Mouse (Mus musculus): Measurements from ENCODE around the gene Nrxn2.

The Nrxn2 gene

GRCm38 (mm10) chr19:6519483-6519882 lies 101.0 kb downstream of the Nrxn2 start:
- DNase-seq (ENCODE audit: low read depth) = no peak

- no peak for DNase-seq (ENCODE audit: low read depth)
Observed at GRCm38 (mm10) chr19:6521630-6522029, 103.1 kb downstream of the Nrxn2 start.

GRCm38 (mm10) chr19:6522289-6522688 lies 103.8 kb downstream of the Nrxn2 start:
- DNase-seq (ENCODE audit: low read depth) = no peak

GRCm38 (mm10) chr19:6525023-6525422 lies 106.5 kb downstream of the Nrxn2 start:
- DNase-seq (ENCODE audit: low read depth) = no peak

- DNase-seq (ENCODE audit: low read depth) = no peak
Observed at GRCm38 (mm10) chr19:6526010-6526409, 107.5 kb downstream of the Nrxn2 start.

- no peak for DNase-seq (ENCODE audit: low read depth)
Observed at GRCm38 (mm10) chr19:6527439-6527838, 108.9 kb downstream of the Nrxn2 start.

- DNase-seq (ENCODE audit: low read depth) = no peak
Observed at GRCm38 (mm10) chr19:6527839-6528531, 109.5 kb downstream of the Nrxn2 start.

GRCm38 (mm10) chr19:6529265-6529985 lies 110.9 kb downstream of the Nrxn2 start:
- no peak for DNase-seq (ENCODE audit: low read depth)

- DNase-seq (ENCODE audit: low read depth) = no peak
Observed at GRCm38 (mm10) chr19:6530359-6530758, 111.8 kb downstream of the Nrxn2 start.

GRCm38 (mm10) chr19:6531011-6531631 lies 112.6 kb downstream of the Nrxn2 start:
- DNase-seq (ENCODE audit: low read depth) = no peak

GRCm38 (mm10) chr19:6531832-6532471 lies 113.4 kb downstream of the Nrxn2 start:
- DNase-seq (ENCODE audit: low read depth) = no peak

GRCm38 (mm10) chr19:6532656-6533055 lies 114.1 kb downstream of the Nrxn2 start:
- DNase-seq (ENCODE audit: low read depth) = no peak

- no peak for DNase-seq (ENCODE audit: low read depth)
Observed at GRCm38 (mm10) chr19:6533290-6534117, 115.0 kb downstream of the Nrxn2 start.

- DNase-seq (ENCODE audit: low read depth) = no peak
Observed at GRCm38 (mm10) chr19:6534118-6534415, 115.5 kb downstream of the Nrxn2 start.

- no peak for DNase-seq (ENCODE audit: low read depth)
Observed at GRCm38 (mm10) chr19:6536201-6536600, 117.7 kb downstream of the Nrxn2 start.

GRCm38 (mm10) chr19:6536696-6537095 lies 118.2 kb downstream of the Nrxn2 start:
- no peak for DNase-seq (ENCODE audit: low read depth)

GRCm38 (mm10) chr19:6537526-6537925 lies 119.0 kb downstream of the Nrxn2 start:
- DNase-seq (ENCODE audit: low read depth) = no peak

GRCm38 (mm10) chr19:6538546-6538945 lies 120.0 kb downstream of the Nrxn2 start:
- no peak for DNase-seq (ENCODE audit: low read depth)

- no peak for DNase-seq (ENCODE audit: low read depth)
Observed at GRCm38 (mm10) chr19:6539592-6539991, 121.1 kb downstream of the Nrxn2 start.

- DNase-seq (ENCODE audit: low read depth) = no peak
Observed at GRCm38 (mm10) chr19:6540191-6540590, 121.7 kb downstream of the Nrxn2 start.

GRCm38 (mm10) chr19:6541521-6541920 lies 123.0 kb downstream of the Nrxn2 start:
- DNase-seq (ENCODE audit: low read depth) = no peak

Measured in c-Kit-positive CD71-negative TER-119-negative erythroid progenitor cells, embryonic 14.5 days (primary cell).